Mouse (Mus musculus): ENCODE measurements around the gene Zdhhc19. TPM values are rescaled to one million over a fixed set of nuclear protein-coding genes. Genes with fewer than 3 reads are reported as not detected.

Gene Zdhhc19
- polyA plus RNA-seq, 1 experiment from 2014 or later = not detected

DNA sequence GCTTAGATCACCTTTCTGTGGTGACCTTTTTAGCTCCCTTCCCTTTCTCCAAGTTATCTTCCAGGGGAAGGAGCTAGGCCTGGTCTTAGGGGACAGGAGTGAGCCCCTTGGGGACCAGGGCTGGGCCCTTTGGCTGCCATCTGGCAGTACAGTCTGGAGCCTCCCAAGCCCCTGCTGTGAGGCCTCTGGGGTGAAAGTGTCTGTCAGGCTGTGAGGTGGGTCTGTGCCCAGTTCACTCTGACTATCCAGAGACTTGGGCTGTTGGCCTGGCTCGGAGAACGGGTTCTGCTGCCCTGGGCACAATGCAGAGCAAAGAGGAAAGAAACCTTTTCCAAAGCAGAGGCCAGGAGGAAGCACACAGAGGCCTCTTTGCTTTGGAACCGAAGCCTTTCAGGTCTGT lies 16.9 kb downstream of the Zdhhc19 start:
- Histone ChIP-seq H3K9me3 (ENCODE audit: control insufficient read depth, low read depth, low read length) (no peaks in the 10 kb centered on the region), H3K36me3 (ENCODE audit: control insufficient read depth, insufficient read depth, low read length) (no peaks in the 10 kb centered on the region), H3K4me3 (ENCODE audit: low read depth, low read length) (no peak overlapping the region), H3K27me3 (ENCODE audit: control insufficient read depth, insufficient read depth, low read length) (no peaks in the 10 kb centered on the region), H3K4me2 (replicated peaks; ENCODE audit: low read depth, low read length) (no peak overlapping the region), H3K27ac (ENCODE audit: low read length) (peak overlapping the region; percentile 53; the same call in 1 of the 2 replicates), H3K4me1 (ENCODE audit: control insufficient read depth, insufficient read depth, low read length) (peaks cover 14% of the 10 kb centered on the region; the same call in 1 of the 2 replicates), H3K9ac (replicated peaks; ENCODE audit: low read depth, low read length) (no peak overlapping the region)
- WGBS = 61% methylated on average over 3 of the region's 3 CpGs
- ATAC-seq (ENCODE audit: insufficient number of reproducible peaks, insufficient read depth, low FRiP score, low read depth) = no peak

DNA sequence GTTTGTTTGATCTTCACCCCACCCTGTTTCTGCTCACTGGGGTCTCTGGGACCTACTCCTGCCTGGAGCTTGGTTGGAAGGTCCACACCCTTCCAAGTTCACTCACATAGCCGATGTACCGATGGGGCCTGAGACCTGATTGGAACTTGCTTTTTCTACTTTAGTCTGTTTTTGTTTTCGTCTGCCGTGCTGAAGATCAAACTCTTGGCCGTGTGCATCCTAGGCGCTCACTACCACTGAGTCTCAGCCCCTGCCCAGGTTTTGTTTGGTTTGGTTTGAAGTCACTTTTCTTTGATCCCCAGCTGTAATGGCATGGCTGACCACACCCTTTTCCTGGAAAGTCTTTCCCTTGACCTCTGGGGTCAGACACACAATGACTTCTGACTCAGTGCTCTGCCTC lies 17.3 kb downstream of the Zdhhc19 start:
- H3K4me3 ChIP-seq (ENCODE audit: low read depth, low read length) = no peak overlapping the region
- H3K9ac ChIP-seq (replicated peaks; ENCODE audit: low read depth, low read length) = no peak overlapping the region
- no peaks in the 10 kb centered on the region for H3K9me3 ChIP-seq (ENCODE audit: control insufficient read depth, low read depth, low read length)
- ATAC-seq (ENCODE audit: insufficient number of reproducible peaks, insufficient read depth, low FRiP score, low read depth) = no peak
- H3K4me2 ChIP-seq (replicated peaks; ENCODE audit: low read depth, low read length) = no peak overlapping the region
- no peaks in the 10 kb centered on the region for H3K27me3 ChIP-seq (ENCODE audit: control insufficient read depth, insufficient read depth, low read length)
- peaks cover 14% of the 10 kb centered on the region; the same call in 1 of the 2 replicates for H3K4me1 ChIP-seq (ENCODE audit: control insufficient read depth, insufficient read depth, low read length)
- WGBS = 80% methylated on average over 6 of the region's 6 CpGs
- H3K27ac ChIP-seq (ENCODE audit: low read length) = peak overlapping the region; percentile 53; the same call in 1 of the 2 replicates
- H3K36me3 ChIP-seq (ENCODE audit: control insufficient read depth, insufficient read depth, low read length) = no peaks in the 10 kb centered on the region

DNA sequence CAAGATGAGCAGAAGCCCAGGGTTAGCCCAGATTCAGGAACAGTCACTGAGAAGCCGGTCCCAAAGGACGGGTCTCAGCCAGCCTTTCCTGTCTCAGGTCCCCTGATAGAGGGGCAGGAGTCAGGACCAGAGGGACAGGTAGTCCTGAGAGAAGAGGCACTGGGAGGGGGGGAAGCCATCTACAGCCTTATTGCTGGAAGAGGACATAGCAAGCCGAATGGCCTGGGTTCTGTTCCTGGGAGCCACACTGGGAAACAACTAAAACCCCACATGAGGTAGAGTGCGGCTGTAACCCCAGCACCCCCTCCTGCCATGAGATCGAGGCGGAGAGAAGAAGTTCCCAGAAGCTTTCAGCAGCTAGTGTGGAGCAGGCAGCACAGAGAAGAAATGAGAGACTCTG lies 17.9 kb downstream of the Zdhhc19 start:
- H3K27me3 ChIP-seq (ENCODE audit: control insufficient read depth, insufficient read depth, low read length) = no peaks in the 10 kb centered on the region
- H3K27ac ChIP-seq (ENCODE audit: low read length) = no peak overlapping the region
- no peak overlapping the region for H3K4me2 ChIP-seq (replicated peaks; ENCODE audit: low read depth, low read length)
- peaks cover 12% of the 10 kb centered on the region; the same call in 1 of the 2 replicates for H3K4me1 ChIP-seq (ENCODE audit: control insufficient read depth, insufficient read depth, low read length)
- no peaks in the 10 kb centered on the region for H3K36me3 ChIP-seq (ENCODE audit: control insufficient read depth, insufficient read depth, low read length)
- H3K9me3 ChIP-seq (ENCODE audit: control insufficient read depth, low read depth, low read length) = no peaks in the 10 kb centered on the region
- no peak overlapping the region for H3K9ac ChIP-seq (replicated peaks; ENCODE audit: low read depth, low read length)
- 95% methylated on average over 6 of the region's 6 CpGs for WGBS
- no peak for ATAC-seq (ENCODE audit: insufficient number of reproducible peaks, insufficient read depth, low FRiP score, low read depth)
- no peak overlapping the region for H3K4me3 ChIP-seq (ENCODE audit: low read depth, low read length)

DNA sequence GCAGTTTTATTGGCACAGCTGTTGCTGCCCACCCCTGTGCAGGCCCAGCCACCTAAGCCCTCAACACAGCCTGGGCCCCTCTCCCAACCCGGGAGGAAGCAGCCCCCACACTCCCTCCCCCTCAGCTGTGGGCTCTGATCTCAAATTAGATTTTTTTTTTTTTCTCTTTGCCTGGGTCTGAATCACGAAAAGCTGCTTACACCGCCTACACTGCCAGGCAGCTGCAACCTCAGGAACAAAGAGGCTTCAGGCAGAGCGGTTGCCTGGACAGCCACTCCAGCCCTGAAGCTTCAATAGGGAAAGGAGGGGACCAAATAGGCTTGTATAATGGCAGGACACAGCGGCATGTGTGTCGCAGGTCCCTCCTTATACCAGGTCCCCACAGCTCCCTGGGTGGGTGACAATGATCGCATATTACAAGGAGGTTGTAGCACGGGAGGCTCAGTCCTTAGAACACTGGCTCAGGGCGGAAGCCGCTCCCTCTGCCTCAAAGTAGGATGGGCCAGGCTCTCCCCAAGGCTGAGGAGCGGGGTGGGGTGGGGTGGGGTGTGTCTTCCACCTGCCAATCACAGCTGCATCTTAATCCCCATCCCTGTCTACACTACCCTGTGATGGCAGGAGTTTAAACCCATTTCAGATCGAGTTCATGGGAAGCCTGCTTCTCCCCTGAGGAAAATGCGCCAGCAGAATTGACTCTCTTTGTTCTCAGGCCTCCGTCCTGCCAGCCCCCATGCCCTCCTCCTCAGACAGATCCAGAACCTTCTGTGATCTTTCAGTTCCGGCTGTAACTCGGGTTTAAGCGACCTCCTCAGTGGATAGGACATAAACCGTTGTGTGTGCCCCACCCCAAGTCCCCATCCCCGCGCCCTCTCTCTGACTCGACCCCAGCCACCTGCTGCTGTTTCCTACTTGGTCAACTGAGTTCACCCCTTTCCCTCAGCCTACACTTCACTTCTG lies 20.2 kb downstream of the Zdhhc19 start:
- peak; percentile 84; the same call in 1 of the 2 replicates for ATAC-seq (ENCODE audit: insufficient number of reproducible peaks, insufficient read depth, low FRiP score, low read depth)

DNA sequence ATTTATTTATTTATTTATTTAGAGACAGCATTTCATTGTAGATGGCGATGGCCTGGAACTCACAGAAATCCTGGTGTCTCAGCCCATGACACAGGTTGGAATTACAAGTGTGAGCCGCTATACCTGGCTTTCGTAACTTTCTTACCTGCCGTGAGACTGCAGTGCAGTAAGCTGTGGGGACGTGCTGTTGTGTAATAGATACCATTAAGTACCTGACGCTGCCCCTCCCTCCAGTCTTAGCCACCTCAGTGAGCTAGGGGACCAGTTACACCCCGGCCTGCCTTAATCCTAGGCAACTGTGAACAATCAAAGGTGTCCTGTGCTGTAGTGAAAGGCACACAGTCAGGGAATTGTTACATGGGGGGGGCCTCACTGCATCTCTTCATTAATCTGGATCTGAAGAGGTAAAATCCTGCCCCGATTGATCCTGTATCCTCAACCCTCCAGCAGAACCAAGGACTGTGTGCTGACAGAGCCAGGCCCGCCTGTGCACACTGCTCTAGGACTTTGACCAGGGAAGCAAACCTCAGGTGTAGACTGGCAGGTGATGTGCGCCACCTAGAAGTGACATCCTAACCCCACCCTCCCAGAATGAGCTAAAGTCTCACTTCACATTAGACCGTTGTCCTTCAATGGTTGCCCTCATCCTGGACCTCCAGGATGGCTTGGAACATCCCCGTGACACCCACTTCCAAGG lies 21.9 kb downstream of the Zdhhc19 start:
- Histone ChIP-seq H3K9me3 (ENCODE audit: control insufficient read depth, low read depth, low read length) (no peaks in the 10 kb centered on the region), H3K4me1 (ENCODE audit: control insufficient read depth, insufficient read depth, low read length) (peaks cover 12% of the 10 kb centered on the region; the same call in 1 of the 2 replicates), H3K9ac (replicated peaks; ENCODE audit: low read depth, low read length) (no peak overlapping the region), H3K27me3 (ENCODE audit: control insufficient read depth, insufficient read depth, low read length) (no peaks in the 10 kb centered on the region), H3K36me3 (ENCODE audit: control insufficient read depth, insufficient read depth, low read length) (no peaks in the 10 kb centered on the region), H3K27ac (ENCODE audit: low read length) (no peak overlapping the region), H3K4me2 (replicated peaks; ENCODE audit: low read depth, low read length) (no peak overlapping the region), H3K4me3 (ENCODE audit: low read depth, low read length) (no peak overlapping the region)
- 87% methylated on average over 12 of the region's 12 CpGs for WGBS
- ATAC-seq (ENCODE audit: insufficient number of reproducible peaks, insufficient read depth, low FRiP score, low read depth) = no peak

More for the DNA sequence above, 20.2 kb downstream of the Zdhhc19 start:
- no peaks in the 10 kb centered on the region for H3K27me3 ChIP-seq (ENCODE audit: control insufficient read depth, insufficient read depth, low read length)
- peaks cover 15% of the 10 kb centered on the region; the same call in 1 of the 2 replicates for H3K4me1 ChIP-seq (ENCODE audit: control insufficient read depth, insufficient read depth, low read length)
- 0 out of 2 replicates have a peak overlapping the region, but pooled peaks have one; percentile 28 for H3K9ac ChIP-seq (replicated peaks; ENCODE audit: low read depth, low read length)
- H3K9me3 ChIP-seq (ENCODE audit: control insufficient read depth, low read depth, low read length) = no peaks in the 10 kb centered on the region
- no peak overlapping the region for H3K4me3 ChIP-seq (ENCODE audit: low read depth, low read length)
- H3K36me3 ChIP-seq (ENCODE audit: control insufficient read depth, insufficient read depth, low read length) = no peaks in the 10 kb centered on the region
- WGBS = 22% methylated on average over 21 of the region's 21 CpGs
- peak overlapping the region; percentile 29 for H3K4me2 ChIP-seq (replicated peaks; ENCODE audit: low read depth, low read length)
- H3K27ac ChIP-seq (ENCODE audit: low read length) = peak overlapping the region; percentile 78; the same call in 1 of the 2 replicates

DNA sequence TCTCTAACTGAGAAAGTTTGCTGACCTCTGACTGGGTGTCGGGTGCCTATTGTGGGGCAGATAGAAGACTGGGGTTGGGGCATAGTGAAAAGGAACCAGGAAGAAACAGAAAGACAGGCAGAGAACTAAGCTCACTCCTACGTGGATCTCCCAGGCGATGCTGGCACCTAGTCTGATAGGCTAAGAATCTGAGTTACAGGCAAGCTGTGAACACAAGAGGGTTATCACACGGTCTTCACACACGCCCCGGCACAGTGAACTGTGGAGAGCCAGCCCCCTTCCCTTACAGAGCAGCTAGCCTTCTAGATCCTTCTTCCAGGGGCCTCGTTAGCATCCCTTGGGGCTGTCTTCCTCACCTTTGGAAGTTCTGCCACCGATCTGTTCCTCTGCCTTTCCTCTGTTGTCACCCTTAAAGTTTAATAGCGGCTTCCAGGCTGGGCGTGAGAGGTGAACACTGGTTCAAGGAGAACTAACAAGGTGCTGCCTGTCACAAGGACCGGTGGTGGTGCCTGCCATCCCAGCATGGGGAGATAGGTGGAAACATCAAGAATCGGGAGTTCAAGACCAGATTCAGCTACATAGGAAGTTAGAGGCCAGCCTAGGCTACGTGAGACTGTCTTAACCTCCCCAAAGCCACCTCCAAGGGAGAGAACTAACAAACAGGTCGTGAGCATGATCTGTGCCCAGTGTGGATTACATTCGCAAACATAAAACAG lies 23.7 kb downstream of the Zdhhc19 start:
- Histone ChIP-seq H3K4me3 (ENCODE audit: low read depth, low read length) (no peak overlapping the region), H3K36me3 (ENCODE audit: control insufficient read depth, insufficient read depth, low read length) (no peaks in the 10 kb centered on the region), H3K4me1 (ENCODE audit: control insufficient read depth, insufficient read depth, low read length) (peaks cover 16% of the 10 kb centered on the region; the same call in 1 of the 2 replicates), H3K9me3 (ENCODE audit: control insufficient read depth, low read depth, low read length) (no peaks in the 10 kb centered on the region), H3K27ac (ENCODE audit: low read length) (no peak overlapping the region), H3K4me2 (replicated peaks; ENCODE audit: low read depth, low read length) (no peak overlapping the region), H3K9ac (replicated peaks; ENCODE audit: low read depth, low read length) (no peak overlapping the region), H3K27me3 (ENCODE audit: control insufficient read depth, insufficient read depth, low read length) (no peaks in the 10 kb centered on the region)
- 81% methylated on average over 15 of the region's 15 CpGs for WGBS
- ATAC-seq (ENCODE audit: insufficient number of reproducible peaks, insufficient read depth, low FRiP score, low read depth) = no peak

DNA sequence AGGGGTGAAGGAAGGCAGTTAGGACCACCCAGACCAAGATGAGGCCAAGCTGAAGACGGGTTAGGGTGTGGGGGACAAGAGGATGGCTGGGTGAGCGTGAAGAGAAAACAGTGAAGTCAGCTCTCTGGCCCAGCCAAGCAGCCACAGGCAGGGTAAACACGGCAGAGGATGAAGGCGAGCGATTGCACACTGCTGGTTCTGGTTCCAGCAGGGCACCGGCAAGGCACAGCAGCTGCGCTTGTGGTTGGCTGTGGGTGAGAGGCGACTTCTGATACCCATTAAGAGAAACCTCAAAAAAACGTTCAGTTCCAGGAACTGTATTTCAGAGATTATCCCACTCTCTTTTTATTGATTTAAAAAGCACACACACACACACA lies 24.3 kb downstream of the Zdhhc19 start:
- Histone ChIP-seq H3K27ac (ENCODE audit: low read length) (no peak overlapping the region; the same call in 1 of the 2 replicates), H3K36me3 (ENCODE audit: control insufficient read depth, insufficient read depth, low read length) (no peaks in the 10 kb centered on the region), H3K4me3 (ENCODE audit: low read depth, low read length) (no peak overlapping the region), H3K4me1 (ENCODE audit: control insufficient read depth, insufficient read depth, low read length) (peaks cover 16% of the 10 kb centered on the region; the same call in 1 of the 2 replicates), H3K27me3 (ENCODE audit: control insufficient read depth, insufficient read depth, low read length) (no peaks in the 10 kb centered on the region), H3K9ac (replicated peaks; ENCODE audit: low read depth, low read length) (no peak overlapping the region), H3K4me2 (replicated peaks; ENCODE audit: low read depth, low read length) (no peak overlapping the region), H3K9me3 (ENCODE audit: control insufficient read depth, low read depth, low read length) (no peaks in the 10 kb centered on the region)
- no peak for ATAC-seq (ENCODE audit: insufficient number of reproducible peaks, insufficient read depth, low FRiP score, low read depth)
- WGBS = 42% methylated on average over 9 of the region's 9 CpGs

Data from stomach, embryonic 14.5 days (tissue).